Mouse (Mus musculus): ENCODE measurements around the gene E2f6.

Gene E2f6

GRCm38 (mm10) chr12:16876667-16877066 lies 65.9 kb downstream of the E2f6 start:
- no peak for DNase-seq

GRCm38 (mm10) chr12:16877141-16877540 lies 66.4 kb downstream of the E2f6 start:
- no peak for DNase-seq

GRCm38 (mm10) chr12:16877679-16878078 lies 66.9 kb downstream of the E2f6 start:
- no peak for DNase-seq

- DNase-seq, result no peak
Measured at GRCm38 (mm10) chr12:16879369-16879768, 68.6 kb downstream of the E2f6 start.

GRCm38 (mm10) chr12:16880077-16880476 lies 69.3 kb downstream of the E2f6 start:
- DNase-seq, result no peak

GRCm38 (mm10) chr12:16882442-16882841 lies 71.7 kb downstream of the E2f6 start:
- DNase-seq, result no peak

- no peak for DNase-seq
Measured at GRCm38 (mm10) chr12:16883111-16883510, 72.3 kb downstream of the E2f6 start.

- DNase-seq, result no peak
Measured at GRCm38 (mm10) chr12:16884534-16884933, 73.8 kb downstream of the E2f6 start.

- DNase-seq, result no peak
Measured at GRCm38 (mm10) chr12:16886354-16886753, 75.6 kb downstream of the E2f6 start.

Data from cerebellum, postnatal 25 days (tissue).